Mouse (Mus musculus) G1E (cell line): ENCODE measurements around the gene Btbd9.

Source experiments
- CTCF ChIP-seq: IDR thresholded peaks from 2 replicates; pipeline ENCODE4 v1.5.1; 2012; ENCODE audit warnings: low read depth, low read length, inconsistent platforms, mixed read lengths
- GATA1 ChIP-seq: IDR thresholded peaks from 2 replicates; pipeline ENCODE4 v1.6.1; 2012; ENCODE audit warnings: borderline replicate concordance, low read length, inconsistent platforms, mixed read lengths
- POLR2AphosphoS5 ChIP-seq: IDR thresholded peaks from 2 replicates; pipeline ENCODE4 v1.6.1; 2012; ENCODE audit warnings: low read depth, low read length, inconsistent platforms; ENCODE audit not compliant: insufficient replicate concordance
- TAL1 ChIP-seq: conservative IDR thresholded peaks from 2 replicates; pipeline ENCODE4 v1.6.1; 2012; ENCODE audit warnings: low read depth, low read length, inconsistent platforms, mixed read lengths

- TF ChIP-seq CTCF = no peak
- TF ChIP-seq POLR2AphosphoS5 = no peak
- no peak for TF ChIP-seq TAL1
- TF ChIP-seq GATA1 = no peak
Observed at GRCm38 (mm10) chr17:30458926-30459325, 117.4 kb downstream of the Btbd9 start.
